Mouse (Mus musculus): ENCODE data around the gene Arpp21.

DNA sequence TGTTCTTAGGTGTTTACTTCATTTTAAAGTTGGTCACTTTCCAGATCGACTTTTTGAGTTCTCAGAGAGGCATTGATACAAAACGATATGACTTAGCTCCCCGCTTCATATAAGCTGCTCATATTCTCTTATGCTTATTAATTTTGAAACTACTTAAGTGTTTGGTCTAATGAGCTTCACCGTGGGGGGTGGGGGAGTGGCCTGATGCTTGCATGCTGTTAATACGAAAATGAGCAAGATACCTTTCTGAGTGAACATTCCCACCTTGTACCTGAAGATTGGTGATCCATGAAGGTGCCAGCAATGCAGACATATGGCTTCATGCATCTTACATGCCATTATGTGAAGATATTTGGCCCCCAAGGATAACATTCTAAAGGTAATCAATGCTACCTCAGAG lies 4.4 kb downstream of the Arpp21 start:
- TF ChIP-seq ZC3H11A (IDR thresholded peaks at IDR 0.05; ENCODE audit: borderline replicate concordance, low read depth, low read length) (no peak), HCFC1 (IDR thresholded peaks at IDR 0.05; ENCODE audit: borderline replicate concordance, insufficient read depth, low read length) (no peak), CHD2 (IDR thresholded peaks at IDR 0.05; ENCODE audit: low read depth, low read length) (no peak)
